Mouse (Mus musculus) c-Kit-positive CD71-negative TER-119-negative erythroid progenitor cells, embryonic 14.5 days (primary cell): ENCODE measurements around the gene Nop16.

Experiments used
- DNase-seq: peaks from one replicate; pipeline ENCODE4 v3.0.0-alpha.2; 2013; ENCODE audit warnings: low read depth

Gene Nop16

GRCm38 (mm10) chr13:54560608-54561007 is 29.3 kb downstream of the Nop16 start:
- no peak for DNase-seq

- no peak for DNase-seq
Measured at GRCm38 (mm10) chr13:54559656-54560055, 30.2 kb downstream of the Nop16 start.

- no peak for DNase-seq
Measured at GRCm38 (mm10) chr13:54557652-54558051, 32.2 kb downstream of the Nop16 start.

GRCm38 (mm10) chr13:54556796-54557195 is 33.1 kb downstream of the Nop16 start:
- DNase-seq = no peak

GRCm38 (mm10) chr13:54556176-54556575 is 33.7 kb downstream of the Nop16 start:
- no peak for DNase-seq

- no peak for DNase-seq
Measured at GRCm38 (mm10) chr13:54548036-54548435, 41.9 kb downstream of the Nop16 start.
